Mouse (Mus musculus) cortical plate, adult 2 months (tissue): ENCODE measurements around the gene Ypel4.

Experiments
- CTCF ChIP-seq: fragments of 200-500 bp; IDR thresholded peaks from 2 replicates; pipeline ENCODE4 v1.5.1; 2011; ENCODE audit warnings: mild to moderate bottlenecking, control low read depth, low read length; ENCODE audit not compliant: insufficient read depth; ENCODE audit errors: extremely low read depth
- POLR2A ChIP-seq: fragments of 200-500 bp; IDR thresholded peaks from 2 replicates; pipeline ENCODE4 v1.6.1; 2011; ENCODE audit warnings: mild to moderate bottlenecking, low read length, control low read depth; ENCODE audit not compliant: insufficient read depth; ENCODE audit errors: extremely low read depth

GRCm38 (mm10) chr2:84688080-84688844, 45.6 kb upstream of the Ypel4 start:
- TF ChIP-seq CTCF (no peak), POLR2A (no peak)
